Mouse (Mus musculus): ENCODE results near the gene Pappa2.

GRCm38 (mm10) chr1:158874552-158875077, 105.7 kb downstream of the Pappa2 start:
- TF ChIP-seq CTCF (IDR thresholded peaks at IDR 0.05; ENCODE audit: low read depth, low read length) (no peak), POLR2A (IDR thresholded peaks at IDR 0.05; ENCODE audit: insufficient read depth, low read length) (no peak), EP300 (IDR thresholded peaks at IDR 0.05; ENCODE audit: insufficient read depth, low read depth, low read length) (no peak)
